Mouse (Mus musculus): ENCODE measurements around the gene Stx12.

DNA sequence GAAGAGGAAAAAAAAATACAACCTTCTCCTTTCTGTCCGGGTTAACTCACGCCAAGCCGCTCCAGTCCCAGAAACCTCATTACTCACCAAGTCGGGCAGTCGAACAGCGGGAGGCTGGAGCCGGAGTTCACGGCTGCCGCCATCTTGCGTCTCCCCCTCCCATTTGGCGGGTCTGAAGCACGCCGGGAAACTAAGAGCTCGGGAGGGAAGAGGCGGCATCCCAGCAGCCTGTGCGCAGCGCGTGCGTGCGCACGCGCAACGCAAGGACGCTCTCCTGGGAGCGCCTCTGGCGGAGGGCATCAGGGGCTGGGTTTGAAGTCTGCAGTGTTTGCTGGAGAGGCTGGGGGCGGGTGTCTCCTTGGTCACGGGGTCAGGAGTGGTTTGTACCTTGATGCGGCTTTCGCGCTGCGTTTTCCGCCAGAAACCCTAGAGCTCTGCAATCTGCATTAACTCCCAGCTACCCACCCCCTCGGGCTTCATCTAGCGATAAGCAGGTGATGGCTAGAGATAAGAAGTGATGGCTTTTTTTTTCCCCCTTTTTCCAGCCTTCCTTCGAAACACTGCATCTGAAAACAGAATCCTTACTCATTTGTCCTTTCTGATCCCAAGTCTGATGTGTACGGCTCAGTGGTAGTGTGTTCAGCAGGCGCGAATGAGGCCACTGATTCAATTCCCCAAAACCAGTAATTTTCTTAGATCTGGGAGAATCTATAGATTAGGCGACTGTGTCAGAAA lies 41.2 kb downstream of the Stx12 start, which contains the start of gene Ppp1r8:
- TF ChIP-seq POLR2A (IDR thresholded peaks at IDR 0.05; ENCODE audit: insufficient read depth, low read depth, low read length) (peak; percentile 96), CTCF (IDR thresholded peaks at IDR 0.05) (peak; percentile 68)

Measured in heart, adult 2 months (tissue).